Mouse (Mus musculus): ENCODE measurements around the gene Ugcg.

GRCm38 (mm10) chr4:59173181-59173922, 15.7 kb upstream of the Ugcg start:
- TF ChIP-seq POLR2A (IDR thresholded peaks at IDR 0.05; ENCODE audit: control insufficient read depth, low read depth, low read length) (no peak), CTCF (IDR thresholded peaks at IDR 0.05; ENCODE audit: control insufficient read depth, insufficient read depth, insufficient replicate concordance, low read depth, low read length) (no peak)
